Mouse (Mus musculus): Measurements from ENCODE around the gene Nol8. TPM values are rescaled to one million over a fixed set of nuclear protein-coding genes. Genes with fewer than 3 reads are reported as not detected.

The Nol8 gene
- polyA plus RNA-seq (2015; fragmentation: Nextera tagmentation; extraction: Ambion mirVana), result 27.1 and 27.8 TPM in 2 replicates

DNA sequence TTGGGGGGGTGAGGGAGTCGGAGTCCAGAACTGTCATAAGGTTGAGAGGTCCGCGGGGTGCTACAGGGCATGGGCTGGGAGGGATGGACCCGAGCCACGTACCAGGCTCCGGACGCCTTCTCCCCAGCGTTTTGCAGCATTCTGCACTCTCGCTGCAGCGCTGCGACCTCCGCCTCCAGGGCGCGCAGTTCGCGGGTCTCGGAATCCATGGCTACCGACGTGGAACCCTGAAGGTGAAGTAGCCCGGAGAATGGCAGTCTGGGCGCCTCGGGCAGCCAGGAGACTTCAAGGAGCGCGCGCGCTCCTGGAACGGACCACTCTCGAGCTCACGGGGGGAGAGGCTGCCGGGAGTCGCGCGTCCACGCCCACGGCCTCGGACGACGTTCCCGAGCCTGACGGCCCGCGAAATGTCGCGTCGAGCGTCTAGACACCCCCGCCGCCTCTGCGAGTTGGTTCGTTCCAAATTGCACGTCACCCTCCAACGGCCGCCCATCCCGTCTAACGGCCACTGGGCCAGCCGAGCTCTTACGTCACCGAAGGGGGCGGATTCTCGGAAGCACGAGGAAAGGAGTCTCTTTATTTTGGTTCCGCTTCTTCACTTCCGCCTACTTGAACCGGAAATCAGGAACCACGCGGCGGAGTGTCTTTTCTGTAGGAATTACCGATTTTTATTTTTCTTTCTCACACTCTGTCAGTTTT lies at the start of gene Nol8, which contains the start of gene Cenpp:
Gene Nol8 (plus strand): TSS at position 598 of the 699 bp plus-strand sequence.
Gene Cenpp (minus strand): TSS at position 305 of the 699 bp plus-strand sequence.
- peak; percentile 99 for ATAC-seq (replicated peaks)
- no peaks in the 10 kb centered on the region for H3K27me3 ChIP-seq
- H3K27ac ChIP-seq (replicated peaks), result peak within 1 kb of the TSS; percentile 68
- WGBS, result under 1% methylated on average over 68 of the region's 68 CpGs
- H3K36me3 ChIP-seq, result peaks cover 11% of the 10 kb centered on the region
- H3K4me3 ChIP-seq, result peak within 1 kb of the TSS; percentile 84
- peaks cover 23% of the 10 kb centered on the region for H3K4me1 ChIP-seq
- peak within 1 kb of the TSS; percentile 56 for H3K9ac ChIP-seq (replicated peaks)
- no peaks in the 10 kb centered on the region for H3K9me3 ChIP-seq
- H3K4me2 ChIP-seq (replicated peaks), result peak within 1 kb of the TSS; percentile 85

DNA sequence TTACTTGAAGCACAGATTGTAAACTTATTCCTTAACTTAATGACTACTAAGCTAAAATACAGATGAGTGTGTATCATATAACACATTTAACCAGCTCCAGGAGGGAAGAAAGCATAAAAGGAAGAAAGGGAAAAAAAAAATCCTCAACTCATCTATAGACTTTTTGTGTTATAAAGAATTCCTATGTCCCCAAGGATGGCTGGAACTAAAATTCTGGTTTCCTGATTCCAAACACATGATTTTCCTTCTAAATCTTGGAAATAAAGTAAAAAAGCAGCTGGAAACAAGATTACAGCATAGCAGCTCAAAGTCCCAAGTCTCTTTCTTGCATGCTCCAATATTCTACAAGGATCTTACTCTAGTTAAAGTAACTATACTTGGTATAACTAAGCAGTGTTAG lies 49.3 kb upstream of the Nol8 start:
- no peaks in the 10 kb centered on the region for H3K27me3 ChIP-seq
- H3K9me3 ChIP-seq, result no peaks in the 10 kb centered on the region
- no peak for ATAC-seq (replicated peaks)
- H3K36me3 ChIP-seq, result no peaks in the 10 kb centered on the region
- H3K4me1 ChIP-seq, result no peaks in the 10 kb centered on the region
- no peak overlapping the region for H3K4me2 ChIP-seq (replicated peaks)
- H3K9ac ChIP-seq (replicated peaks), result no peak overlapping the region
- H3K27ac ChIP-seq (replicated peaks), result no peak overlapping the region
- H3K4me3 ChIP-seq, result no peak overlapping the region

DNA sequence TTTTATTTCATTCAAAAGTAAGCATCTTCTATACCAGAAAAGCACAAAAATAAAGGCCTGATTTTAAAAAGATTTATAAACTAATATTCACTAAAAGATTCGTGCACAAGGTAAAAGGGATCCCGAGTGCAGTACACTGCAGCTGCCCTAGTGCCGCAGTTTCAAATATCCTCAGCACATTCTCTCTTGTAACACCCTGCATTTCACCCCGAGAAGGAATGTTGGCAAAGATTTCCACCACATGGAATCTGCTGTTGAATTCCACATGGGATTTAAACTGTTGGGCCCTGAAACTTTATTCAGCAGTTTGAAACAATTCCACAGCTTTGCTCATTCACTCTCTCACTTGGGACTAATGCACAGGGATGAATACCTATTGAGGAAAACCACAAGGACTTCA lies 45.2 kb upstream of the Nol8 start, which contains the start of gene Ogn:
Gene Ogn (plus strand): TSS at position 333 of the 400 bp plus-strand sequence.
- Histone ChIP-seq H3K4me3 (no peak within 1 kb of the TSS), H3K9ac (replicated peaks) (no peak within 1 kb of the TSS), H3K4me2 (replicated peaks) (no peak within 1 kb of the TSS), H3K9me3 (no peaks in the 10 kb centered on the region), H3K36me3 (no peaks in the 10 kb centered on the region), H3K4me1 (no peaks in the 10 kb centered on the region), H3K27me3 (no peaks in the 10 kb centered on the region), H3K27ac (replicated peaks) (no peak within 1 kb of the TSS)
- no peak for ATAC-seq (replicated peaks)
- WGBS, result 58% methylated on average over 4 of the region's 4 CpGs

DNA sequence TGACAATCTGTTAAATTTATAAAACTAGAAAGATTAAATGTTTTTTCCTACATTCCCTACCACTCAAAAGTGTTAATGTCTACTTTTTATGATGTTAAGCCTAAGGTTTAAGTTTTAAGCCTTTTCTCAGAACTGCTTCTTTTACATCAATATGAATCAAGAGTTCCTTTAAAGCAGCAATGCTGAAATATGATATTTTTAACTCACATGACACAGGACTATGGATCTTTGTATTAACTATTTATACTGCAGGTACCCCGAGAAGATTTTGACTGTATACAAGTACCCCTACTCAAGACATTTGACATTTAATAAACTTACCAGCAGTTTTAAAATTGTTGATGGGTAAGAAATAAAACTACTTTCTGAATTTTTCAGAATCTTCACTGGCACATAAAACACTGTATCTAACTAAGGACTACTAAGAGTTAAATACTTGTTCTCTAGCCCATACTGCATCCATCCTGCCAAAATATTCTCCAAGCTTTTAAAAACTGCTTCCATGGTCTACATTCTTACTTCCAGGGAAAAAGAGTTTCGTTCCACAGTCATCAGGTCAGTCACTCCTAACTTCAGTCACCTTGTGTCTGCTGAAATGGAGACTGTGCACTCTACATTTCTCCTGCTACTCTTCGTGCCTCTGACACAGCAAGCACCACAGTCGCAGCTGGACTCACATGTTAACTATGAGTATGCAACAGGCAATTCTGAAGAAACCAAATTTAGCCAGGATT lies 44.1 kb upstream of the Nol8 start:
- 81% methylated on average over 4 of the region's 4 CpGs for whole genome bisulfite sequencing
- no peaks in the 10 kb centered on the region for H3K9me3 ChIP-seq
- no peaks in the 10 kb centered on the region for H3K36me3 ChIP-seq
- no peak overlapping the region for H3K4me2 ChIP-seq (replicated peaks)
- H3K4me1 ChIP-seq, result no peaks in the 10 kb centered on the region
- no peak overlapping the region for H3K9ac ChIP-seq (replicated peaks)
- H3K27me3 ChIP-seq, result no peaks in the 10 kb centered on the region
- no peak overlapping the region for H3K4me3 ChIP-seq
- H3K27ac ChIP-seq (replicated peaks), result no peak overlapping the region
- ATAC-seq (replicated peaks), result no peak

- Histone ChIP-seq H3K4me2 (replicated peaks) (no peak overlapping the region), H3K36me3 (no peaks in the 10 kb centered on the region), H3K4me1 (no peaks in the 10 kb centered on the region), H3K27ac (replicated peaks) (no peak overlapping the region), H3K27me3 (no peaks in the 10 kb centered on the region), H3K9ac (replicated peaks) (no peak overlapping the region), H3K4me3 (no peak overlapping the region), H3K9me3 (no peaks in the 10 kb centered on the region)
- 94% methylated on average over 3 of the region's 3 CpGs for WGBS
- ATAC-seq (replicated peaks), result no peak
Measured at GRCm38 (mm10) chr13:49617021-49617420, 35.9 kb upstream of the Nol8 start.

DNA sequence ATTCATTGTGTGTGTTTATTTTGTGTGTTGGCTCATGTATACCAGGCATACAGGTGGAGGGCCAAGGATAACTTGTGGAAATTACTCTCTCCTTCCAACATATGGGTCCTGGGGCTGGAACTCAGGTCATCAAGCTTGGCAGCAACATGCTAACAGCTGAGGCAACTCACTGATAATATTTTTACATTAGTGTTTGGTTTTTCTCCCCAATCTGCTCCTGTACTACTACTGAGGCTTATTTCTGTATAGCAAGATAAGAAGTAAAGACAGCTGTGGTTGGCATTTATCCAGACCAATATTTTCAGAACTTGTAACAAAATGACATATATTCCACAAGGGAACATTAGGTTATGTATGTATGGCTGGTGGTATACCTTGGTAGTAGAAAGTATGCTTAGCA lies 34.5 kb upstream of the Nol8 start:
- H3K9ac ChIP-seq (replicated peaks), result no peak overlapping the region
- no peaks in the 10 kb centered on the region for H3K27me3 ChIP-seq

GRCm38 (mm10) chr13:49623216-49623615 lies 29.7 kb upstream of the Nol8 start:
- no peak overlapping the region for H3K27ac ChIP-seq (replicated peaks)
- no peaks in the 10 kb centered on the region for H3K27me3 ChIP-seq
- ATAC-seq (replicated peaks), result no peak
- no peak overlapping the region for H3K4me2 ChIP-seq (replicated peaks)
- no peaks in the 10 kb centered on the region for H3K36me3 ChIP-seq
- no peaks in the 10 kb centered on the region for H3K4me1 ChIP-seq
- H3K9me3 ChIP-seq, result no peaks in the 10 kb centered on the region
- no peak overlapping the region for H3K4me3 ChIP-seq
- H3K9ac ChIP-seq (replicated peaks), result no peak overlapping the region
- 91% methylated on average over 1 of the region's 1 CpGs for WGBS

More for the DNA sequence above, 34.5 kb upstream of the Nol8 start:
- H3K9me3 ChIP-seq, result no peaks in the 10 kb centered on the region
- no peak for ATAC-seq (replicated peaks)
- no peak overlapping the region for H3K27ac ChIP-seq (replicated peaks)
- no peak overlapping the region for H3K4me3 ChIP-seq
- no peaks in the 10 kb centered on the region for H3K36me3 ChIP-seq
- H3K4me2 ChIP-seq (replicated peaks), result no peak overlapping the region
- H3K4me1 ChIP-seq, result no peaks in the 10 kb centered on the region

- H3K4me3 ChIP-seq, result no peak overlapping the region
- no peaks in the 10 kb centered on the region for H3K27me3 ChIP-seq
- H3K9ac ChIP-seq (replicated peaks), result no peak overlapping the region
- no peaks in the 10 kb centered on the region for H3K9me3 ChIP-seq
- H3K4me1 ChIP-seq, result no peaks in the 10 kb centered on the region
- no peaks in the 10 kb centered on the region for H3K36me3 ChIP-seq
- H3K4me2 ChIP-seq (replicated peaks), result no peak overlapping the region
- no peak overlapping the region for H3K27ac ChIP-seq (replicated peaks)
- no peak for ATAC-seq (replicated peaks)
Measured at GRCm38 (mm10) chr13:49628167-49628566, 24.7 kb upstream of the Nol8 start.

DNA sequence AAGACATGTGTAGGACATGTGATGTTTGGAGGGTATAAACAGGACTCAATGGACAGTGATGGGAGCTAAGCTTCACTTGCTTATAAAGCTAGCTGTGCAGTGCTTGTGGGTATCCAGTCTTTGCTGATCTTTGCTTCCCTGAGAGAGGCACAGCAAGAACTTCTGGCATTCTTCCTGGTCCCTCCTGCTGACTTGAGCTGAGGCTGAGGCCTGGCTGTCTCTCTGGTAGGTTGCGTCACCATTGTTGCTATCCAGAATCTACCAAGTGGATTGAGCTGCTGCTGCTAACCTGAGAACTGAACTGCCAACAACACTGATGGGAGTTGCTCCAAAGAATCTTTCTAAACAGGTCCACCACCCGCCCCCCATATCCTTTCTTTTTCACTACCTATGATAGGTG lies 23.8 kb upstream of the Nol8 start:
- H3K27me3 ChIP-seq, result no peaks in the 10 kb centered on the region
- no peaks in the 10 kb centered on the region for H3K36me3 ChIP-seq
- 88% methylated on average over 2 of the region's 2 CpGs for WGBS
- H3K4me2 ChIP-seq (replicated peaks), result no peak overlapping the region
- ATAC-seq (replicated peaks), result no peak
- H3K9me3 ChIP-seq, result no peaks in the 10 kb centered on the region
- H3K27ac ChIP-seq (replicated peaks), result no peak overlapping the region
- no peaks in the 10 kb centered on the region for H3K4me1 ChIP-seq
- no peak overlapping the region for H3K4me3 ChIP-seq
- H3K9ac ChIP-seq (replicated peaks), result no peak overlapping the region

GRCm38 (mm10) chr13:49639965-49640364 lies 12.9 kb upstream of the Nol8 start:
- Histone ChIP-seq H3K9ac (replicated peaks) (no peak overlapping the region), H3K36me3 (no peaks in the 10 kb centered on the region), H3K4me3 (no peak overlapping the region), H3K27ac (replicated peaks) (no peak overlapping the region), H3K4me1 (no peaks in the 10 kb centered on the region), H3K9me3 (no peaks in the 10 kb centered on the region), H3K27me3 (no peaks in the 10 kb centered on the region), H3K4me2 (replicated peaks) (no peak overlapping the region)
- no peak for ATAC-seq (replicated peaks)
- 93% methylated on average over 2 of the region's 2 CpGs for WGBS

GRCm38 (mm10) chr13:49642650-49643049 lies 10.2 kb upstream of the Nol8 start:
- 76% methylated on average over 6 of the region's 6 CpGs for WGBS
- no peaks in the 10 kb centered on the region for H3K9me3 ChIP-seq
- no peak for ATAC-seq (replicated peaks)
- H3K36me3 ChIP-seq, result no peaks in the 10 kb centered on the region
- no peak overlapping the region for H3K4me2 ChIP-seq (replicated peaks)
- H3K27ac ChIP-seq (replicated peaks), result no peak overlapping the region
- H3K4me3 ChIP-seq, result no peak overlapping the region
- no peaks in the 10 kb centered on the region for H3K4me1 ChIP-seq
- no peak overlapping the region for H3K9ac ChIP-seq (replicated peaks)
- no peaks in the 10 kb centered on the region for H3K27me3 ChIP-seq

- Histone ChIP-seq H3K9me3 (no peaks in the 10 kb centered on the region), H3K4me1 (no peaks in the 10 kb centered on the region), H3K4me3 (no peak overlapping the region), H3K27ac (replicated peaks) (no peak overlapping the region), H3K27me3 (no peaks in the 10 kb centered on the region), H3K4me2 (replicated peaks) (no peak overlapping the region), H3K9ac (replicated peaks) (no peak overlapping the region), H3K36me3 (no peaks in the 10 kb centered on the region)
- ATAC-seq (replicated peaks), result no peak
Measured at GRCm38 (mm10) chr13:49643669-49644362, 9.1 kb upstream of the Nol8 start.
